Mouse (Mus musculus) midbrain, embryonic 10.5 days (tissue): Measurements from ENCODE around the gene 1700001J03Rik. TPM values are rescaled to one million over a fixed set of nuclear protein-coding genes. Genes with fewer than 3 reads are reported as not detected.
"Not testable (repeated sequence)": the region's sequence is repeated elsewhere in the genome, so short reads cannot be mapped to it uniquely, and the experiment has no call there.

ENCODE experiments used
- DNase-seq: peaks from one replicate; pipeline ENCODE4 v3.0.0-alpha.2; 2017; ENCODE audit warnings: low spot score
- H3K27ac ChIP-seq: fragments of 300-500 bp; sonication (generic); replicated peaks from 2 replicates; pipeline ENCODE4 v1.5.1; 2016; ENCODE audit warnings: mild to moderate bottlenecking
- H3K27me3 ChIP-seq: fragments of 300-500 bp; sonication (generic); 2 replicates; pipeline ENCODE4 v1.6.1; 2016; ENCODE audit warnings: low read depth, mild to moderate bottlenecking; ENCODE audit not compliant: poor library complexity, severe bottlenecking
- H3K36me3 ChIP-seq: fragments of 300-500 bp; sonication (generic); 2 replicates; pipeline ENCODE4 v1.6.1; 2016; ENCODE audit warnings: mild to moderate bottlenecking, moderate library complexity
- H3K4me1 ChIP-seq: fragments of 300-500 bp; sonication (generic); 2 replicates; pipeline ENCODE4 v1.6.1; 2016
- H3K4me3 ChIP-seq: fragments of 300-500 bp; sonication (generic); 2 replicates; pipeline ENCODE4 v1.5.1; 2016; ENCODE audit warnings: mild to moderate bottlenecking, moderate library complexity
- H3K9me3 ChIP-seq: fragments of 300-500 bp; sonication (generic); replicated peaks from 2 replicates; pipeline ENCODE4 v1.6.1; 2016; ENCODE audit warnings: mild to moderate bottlenecking
- WGBS: fragments of 180-500 bp; shearing (Covaris S2); methylation state at CpG from one replicate; pipeline ENCODE4 v1.1.7; 2016; 5-methylcytosine and 5-hydroxymethylcytosine counted together
- polyA plus RNA-seq: library from polyadenylated mRNA; unstranded; fragments of >200 nt; fragmentation: Nextera tagmentation; extraction: Ambion mirVana; gene quantifications from 2 replicates; pipeline ENCODE4 v1.2.1, GENCODE M21; 2016

1700001J03Rik gene
- polyA plus RNA-seq, result 0.34 TPM in 1 of 2 replicates, not detected in the other

DNA sequence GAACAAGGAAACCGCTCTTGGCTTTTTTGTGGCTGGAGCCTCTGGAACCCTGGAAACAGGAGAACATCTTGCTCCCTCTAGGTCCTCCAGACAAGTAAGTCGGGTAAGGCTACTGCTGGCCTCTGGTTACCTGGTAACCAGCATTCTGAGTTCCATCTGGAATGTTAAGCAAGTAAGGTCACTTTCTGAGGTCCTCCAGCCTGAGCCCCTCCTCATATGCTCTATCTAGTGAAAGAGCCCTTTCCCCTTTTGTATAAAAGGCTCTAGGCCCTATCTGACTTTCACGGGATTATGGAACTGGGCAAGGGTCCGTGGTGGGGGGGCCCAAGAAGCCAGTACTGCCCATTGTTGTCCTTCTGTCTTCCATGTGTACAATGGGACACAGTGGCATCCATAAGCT lies at the start of gene 1700001J03Rik:
TSS of gene 1700001J03Rik (minus strand) at position 101 of the 400 bp plus-strand sequence.
- peaks cover 30% of the 10 kb centered on the region for H3K9me3 ChIP-seq
- not testable (repeated sequence) for H3K36me3 ChIP-seq, H3K4me3 ChIP-seq, DNase-seq, H3K27ac ChIP-seq, H3K27me3 ChIP-seq, H3K4me1 ChIP-seq
- WGBS, result 81% methylated on average over 4 of the region's 4 CpGs

DNA sequence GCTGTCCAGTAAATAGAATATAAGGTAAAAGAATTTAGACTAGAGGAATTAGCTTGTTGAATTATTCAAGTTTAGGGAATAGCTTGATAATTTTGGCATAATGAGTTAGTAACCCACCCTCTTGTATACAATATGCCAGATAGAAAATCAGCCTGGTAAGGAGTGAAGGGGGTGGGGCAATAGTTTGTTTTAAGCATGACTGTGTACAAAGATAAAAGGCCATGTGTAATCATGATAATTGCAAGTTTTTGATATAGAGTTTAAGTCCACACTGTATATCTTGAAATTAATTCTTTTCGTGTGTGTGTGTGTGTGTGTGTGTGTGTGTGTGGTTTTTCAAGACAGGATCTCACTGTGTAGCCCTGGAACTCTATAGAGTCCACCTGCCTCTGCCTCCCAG lies 49.2 kb upstream of the 1700001J03Rik start:
- Histone ChIP-seq H3K4me3 (no peak overlapping the region), H3K36me3 (peaks cover 21% of the 10 kb centered on the region), H3K27me3 (no peaks in the 10 kb centered on the region), H3K9me3 (no peaks in the 10 kb centered on the region), H3K4me1 (peaks cover 23% of the 10 kb centered on the region), H3K27ac (no peak overlapping the region)
- no peak for DNase-seq
- WGBS, result 87% methylated on average over 1 of the region's 1 CpGs

DNA sequence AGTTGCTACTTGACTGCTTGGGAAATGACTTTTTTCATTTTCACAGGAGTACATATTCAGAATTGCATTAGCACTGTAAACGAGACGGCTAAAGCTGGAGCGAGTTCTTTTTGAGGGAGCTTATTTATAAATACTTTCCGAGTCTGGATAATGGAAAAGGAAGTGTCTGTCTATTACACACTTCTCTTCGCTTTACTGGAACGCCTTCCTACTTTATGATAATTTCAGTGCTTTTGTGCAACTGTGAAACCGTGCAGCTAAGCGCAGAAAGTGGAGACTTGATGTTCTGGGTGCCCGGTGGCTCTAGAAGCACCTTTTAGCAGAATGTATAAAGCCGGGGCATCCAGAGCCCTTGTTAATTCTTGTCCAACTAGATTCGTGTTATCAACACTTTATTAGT lies 47.7 kb upstream of the 1700001J03Rik start:
- peaks cover 23% of the 10 kb centered on the region for H3K4me1 ChIP-seq
- H3K4me3 ChIP-seq, result peak overlapping the region; percentile 87
- no peak overlapping the region for H3K27ac ChIP-seq
- H3K9me3 ChIP-seq, result no peaks in the 10 kb centered on the region
- no peak for DNase-seq
- no peaks in the 10 kb centered on the region for H3K27me3 ChIP-seq
- WGBS, result 86% methylated on average over 11 of the region's 11 CpGs
- peaks cover 12% of the 10 kb centered on the region for H3K36me3 ChIP-seq

DNA sequence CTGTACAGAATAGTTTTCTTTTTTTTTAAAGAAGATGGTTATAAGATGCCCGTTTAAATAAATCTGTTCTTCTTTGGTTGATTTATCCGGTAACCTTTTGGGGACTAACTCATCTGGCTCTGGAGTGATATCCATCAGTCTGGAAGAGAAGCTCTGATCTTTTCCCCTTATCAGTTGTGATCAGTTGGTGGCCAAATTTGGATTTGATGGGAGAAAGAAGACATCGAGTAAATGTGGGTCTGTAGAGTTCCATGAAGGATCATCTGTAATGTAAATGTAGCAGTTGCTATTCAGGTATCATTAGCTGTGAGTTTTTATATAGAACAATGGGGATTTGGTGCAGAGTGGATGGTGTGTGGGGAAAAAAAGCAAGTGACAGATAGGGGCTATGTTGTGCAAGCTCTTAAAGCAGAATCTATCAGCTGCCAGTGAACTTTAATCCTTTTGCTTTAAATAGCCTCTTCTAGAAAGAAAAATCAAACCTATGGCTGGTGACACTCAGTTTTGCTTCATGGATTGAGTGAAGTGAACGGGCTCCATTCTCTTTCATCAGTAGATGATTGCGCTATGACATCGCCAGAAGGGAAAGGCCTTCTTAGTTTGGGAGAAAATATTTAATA lies 47.1 kb upstream of the 1700001J03Rik start:
- peaks cover 23% of the 10 kb centered on the region for H3K4me1 ChIP-seq
- no peak for DNase-seq
- peak overlapping the region; percentile 97 for H3K27ac ChIP-seq
- H3K4me3 ChIP-seq, result peak overlapping the region; percentile 87
- H3K9me3 ChIP-seq, result no peaks in the 10 kb centered on the region
- peaks cover 8% of the 10 kb centered on the region for H3K36me3 ChIP-seq
- WGBS, result 45% methylated on average over 6 of the region's 6 CpGs
- no peaks in the 10 kb centered on the region for H3K27me3 ChIP-seq

DNA sequence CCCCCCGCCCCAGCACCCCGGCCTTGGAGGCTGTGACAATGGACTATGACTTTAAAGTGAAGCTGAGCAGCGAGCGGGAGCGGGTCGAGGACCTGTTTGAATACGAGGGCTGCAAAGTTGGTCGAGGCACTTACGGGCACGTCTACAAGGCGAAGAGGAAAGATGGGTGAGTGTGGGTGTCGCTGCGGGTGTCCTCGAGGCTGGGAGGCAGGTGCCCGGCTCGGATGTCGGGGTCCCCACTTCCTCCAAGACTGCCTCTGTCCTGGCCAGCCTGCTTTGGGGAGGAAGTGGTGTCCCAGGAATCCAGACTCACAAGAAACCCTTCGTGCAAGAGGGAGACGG lies 46.5 kb upstream of the 1700001J03Rik start:
- WGBS, result 0% methylated on average over 19 of the region's 19 CpGs
- peaks cover 23% of the 10 kb centered on the region for H3K4me1 ChIP-seq
- H3K27me3 ChIP-seq, result no peaks in the 10 kb centered on the region
- H3K9me3 ChIP-seq, result no peaks in the 10 kb centered on the region
- H3K36me3 ChIP-seq, result 0 out of 2 replicates have a peak, but pooled peaks cover 5% of the 10 kb centered on the region
- H3K27ac ChIP-seq, result peak overlapping the region; percentile 97
- peak overlapping the region; percentile 87 for H3K4me3 ChIP-seq
- peak; percentile 55 for DNase-seq

DNA sequence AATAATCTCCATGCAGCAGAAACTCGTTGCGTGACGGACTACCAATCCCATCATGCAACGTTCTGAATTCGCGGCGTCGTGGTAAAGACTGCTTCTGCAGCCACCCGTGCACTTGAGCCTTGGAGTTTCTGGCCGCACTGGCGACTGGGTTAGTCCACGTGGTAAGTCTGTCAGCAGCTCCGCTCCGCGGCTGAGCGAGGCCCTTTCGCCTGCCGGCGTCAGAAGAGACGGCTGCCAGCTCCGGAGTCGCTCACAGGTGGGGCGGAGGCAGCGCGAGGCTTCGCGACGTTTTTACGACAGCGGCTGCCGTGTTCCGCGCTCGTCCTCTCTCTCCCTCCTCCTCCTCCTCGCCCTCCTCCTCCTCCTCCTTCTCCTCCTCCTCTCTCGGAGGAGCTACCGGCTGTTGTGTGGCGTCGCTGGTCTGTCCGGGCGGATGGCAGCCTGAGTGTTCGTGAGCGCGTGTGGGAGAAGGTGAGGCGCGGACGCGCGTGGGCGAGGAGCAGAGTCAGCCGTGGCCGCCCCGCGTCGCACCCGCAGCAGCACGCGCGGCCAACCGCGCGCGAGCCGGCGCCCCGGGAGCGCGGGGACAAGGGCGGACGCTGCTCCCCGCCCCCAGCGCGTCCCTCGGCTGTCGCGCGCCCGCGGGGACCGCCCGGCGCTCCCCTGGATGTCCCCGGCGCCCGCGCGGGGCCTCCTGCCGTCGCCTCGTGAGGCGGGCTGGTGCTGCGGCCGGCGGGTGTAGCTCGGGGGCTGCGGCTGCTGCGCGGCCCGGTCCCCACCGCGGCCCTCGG lies 46.0 kb upstream of the 1700001J03Rik start, which contains the start of gene Cdk8:
TSS of gene Cdk8 (plus strand) at position 367 of the 791 bp plus-strand sequence.
- H3K4me1 ChIP-seq, result peaks cover 23% of the 10 kb centered on the region

DNA sequence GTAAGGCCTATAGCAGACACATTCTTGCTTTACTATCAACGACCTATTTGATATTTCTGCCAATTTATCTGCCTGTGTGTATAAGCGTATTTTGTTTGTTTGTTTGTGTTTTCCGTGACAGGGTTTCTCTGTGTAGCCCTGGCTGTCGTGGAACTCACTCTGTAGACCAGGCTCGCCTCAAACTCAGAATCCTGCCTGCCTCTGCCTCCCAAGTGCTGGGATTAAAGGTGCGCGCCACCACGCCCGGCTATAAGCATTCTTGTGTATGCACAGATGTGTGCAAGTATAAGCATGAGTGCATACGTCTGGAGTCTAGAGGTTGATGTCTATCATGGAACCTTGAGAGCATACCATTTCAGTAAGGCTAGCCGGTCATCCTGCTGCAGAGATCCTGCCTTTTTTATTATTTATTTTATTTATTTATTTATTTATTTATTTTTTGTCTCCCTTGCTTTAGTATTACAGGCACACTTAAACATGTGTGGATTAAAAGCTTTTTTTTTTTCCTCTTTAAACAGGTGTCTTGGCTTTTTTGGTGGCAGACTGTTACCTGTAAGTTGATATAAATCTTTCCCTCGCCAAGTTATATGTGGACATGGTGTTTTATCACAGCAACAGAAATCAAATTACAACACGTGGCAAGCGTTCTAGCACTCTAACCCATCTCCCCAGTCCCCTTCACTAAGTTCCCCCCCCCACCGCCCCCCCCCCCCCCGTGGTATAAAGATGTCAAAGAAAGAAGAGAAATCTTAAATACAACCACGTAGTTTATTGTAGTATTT lies 45.0 kb upstream of the 1700001J03Rik start:
- Histone ChIP-seq H3K9me3 (no peaks in the 10 kb centered on the region), H3K27ac (peak overlapping the region; percentile 97), H3K27me3 (no peaks in the 10 kb centered on the region), H3K4me3 (peak overlapping the region; percentile 87), H3K4me1 (peaks cover 23% of the 10 kb centered on the region), H3K36me3 (no peaks in the 10 kb centered on the region)
- WGBS, result 60% methylated on average over 17 of the region's 17 CpGs
- no peak for DNase-seq

More for the DNA sequence above, 46.0 kb upstream of the 1700001J03Rik start, which contains the start of gene Cdk8:
- Histone ChIP-seq H3K27ac (peak within 1 kb of the TSS; percentile 97), H3K4me3 (peak within 1 kb of the TSS; percentile 87), H3K36me3 (0 out of 2 replicates have a peak, but pooled peaks cover 5% of the 10 kb centered on the region), H3K27me3 (no peaks in the 10 kb centered on the region), H3K9me3 (no peaks in the 10 kb centered on the region)
- under 1% methylated on average over 88 of the region's 102 CpGs for WGBS
- DNase-seq, result peak; percentile 96

DNA sequence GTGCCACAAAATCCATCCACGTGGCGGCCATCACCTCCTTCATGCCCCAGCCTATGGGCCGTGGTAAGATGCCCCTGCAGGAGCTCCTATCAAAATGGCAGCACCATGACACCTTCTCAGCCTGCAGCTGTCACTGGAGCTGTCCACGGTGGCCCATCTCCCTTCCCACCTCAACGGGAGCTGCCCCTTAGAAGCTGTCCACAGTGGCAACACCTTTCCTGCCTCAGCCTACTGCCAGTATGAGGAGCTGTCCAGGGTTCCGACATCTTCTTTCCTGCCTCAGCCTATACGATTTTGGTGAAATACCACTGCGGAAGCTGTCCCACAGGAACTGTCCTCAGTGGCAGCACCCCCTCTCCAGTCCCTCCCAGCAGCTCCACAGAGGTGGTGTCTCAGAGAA lies 42.4 kb upstream of the 1700001J03Rik start:
- 86% methylated on average over 8 of the region's 8 CpGs for WGBS
- DNase-seq, result no peak
- no peaks in the 10 kb centered on the region for H3K9me3 ChIP-seq

DNA sequence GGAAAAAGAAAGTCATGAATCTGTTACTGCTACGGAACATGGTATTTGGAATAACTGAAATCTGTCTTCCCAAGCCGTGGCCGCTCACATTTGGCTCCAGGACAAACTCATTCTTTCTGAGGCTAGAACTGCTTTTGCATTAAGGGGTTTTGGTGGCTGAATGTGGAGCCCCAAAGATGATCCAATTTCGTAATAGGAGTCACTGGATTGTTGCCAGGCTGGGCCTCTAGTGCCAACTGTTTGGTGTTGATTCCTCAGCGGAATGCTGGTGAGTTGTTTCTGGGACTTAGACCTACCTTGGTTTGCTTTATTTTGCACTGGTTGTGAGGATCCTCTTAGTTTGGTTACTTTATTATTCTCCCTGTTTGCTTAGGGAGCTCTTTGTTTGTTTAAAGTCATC lies 38.7 kb upstream of the 1700001J03Rik start:
- Histone ChIP-seq H3K4me1 (peaks cover 22% of the 10 kb centered on the region), H3K27me3 (no peaks in the 10 kb centered on the region), H3K9me3 (no peaks in the 10 kb centered on the region), H3K36me3 (peaks cover 10% of the 10 kb centered on the region), H3K4me3 (no peak overlapping the region), H3K27ac (no peak overlapping the region)
- WGBS, result 89% methylated on average over 5 of the region's 5 CpGs
- no peak for DNase-seq

More for the DNA sequence above, 42.4 kb upstream of the 1700001J03Rik start:
- Histone ChIP-seq H3K4me1 (peaks cover 8% of the 10 kb centered on the region), H3K36me3 (no peaks in the 10 kb centered on the region), H3K27me3 (no peaks in the 10 kb centered on the region), H3K4me3 (no peak overlapping the region), H3K27ac (no peak overlapping the region)

DNA sequence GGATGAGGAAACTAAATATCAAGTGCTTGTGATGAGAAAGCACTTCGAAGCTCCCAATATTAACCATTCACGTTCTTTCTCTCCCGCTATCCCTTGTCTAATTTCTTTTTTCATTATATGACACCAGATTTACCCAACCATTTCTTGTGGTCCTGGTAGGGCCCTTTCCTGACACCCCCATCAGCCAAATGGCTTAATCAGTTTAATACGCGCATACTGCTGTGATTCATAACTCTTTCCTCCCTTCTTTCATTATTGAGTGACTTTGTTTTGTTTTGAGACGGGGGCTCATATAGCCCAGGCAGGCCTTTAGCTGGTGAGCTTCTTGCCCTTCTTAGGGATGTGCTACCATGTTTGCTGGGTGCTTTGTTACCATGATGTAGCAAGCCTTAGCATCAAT lies 36.6 kb upstream of the 1700001J03Rik start:
- H3K9me3 ChIP-seq, result no peaks in the 10 kb centered on the region
- H3K36me3 ChIP-seq, result peaks cover 30% of the 10 kb centered on the region
- H3K27me3 ChIP-seq, result no peaks in the 10 kb centered on the region
- H3K27ac ChIP-seq, result peak overlapping the region; percentile 98
- no peak for DNase-seq
- H3K4me1 ChIP-seq, result peaks cover 22% of the 10 kb centered on the region
- H3K4me3 ChIP-seq, result peak overlapping the region; percentile 74
- 38% methylated on average over 6 of the region's 6 CpGs for WGBS

DNA sequence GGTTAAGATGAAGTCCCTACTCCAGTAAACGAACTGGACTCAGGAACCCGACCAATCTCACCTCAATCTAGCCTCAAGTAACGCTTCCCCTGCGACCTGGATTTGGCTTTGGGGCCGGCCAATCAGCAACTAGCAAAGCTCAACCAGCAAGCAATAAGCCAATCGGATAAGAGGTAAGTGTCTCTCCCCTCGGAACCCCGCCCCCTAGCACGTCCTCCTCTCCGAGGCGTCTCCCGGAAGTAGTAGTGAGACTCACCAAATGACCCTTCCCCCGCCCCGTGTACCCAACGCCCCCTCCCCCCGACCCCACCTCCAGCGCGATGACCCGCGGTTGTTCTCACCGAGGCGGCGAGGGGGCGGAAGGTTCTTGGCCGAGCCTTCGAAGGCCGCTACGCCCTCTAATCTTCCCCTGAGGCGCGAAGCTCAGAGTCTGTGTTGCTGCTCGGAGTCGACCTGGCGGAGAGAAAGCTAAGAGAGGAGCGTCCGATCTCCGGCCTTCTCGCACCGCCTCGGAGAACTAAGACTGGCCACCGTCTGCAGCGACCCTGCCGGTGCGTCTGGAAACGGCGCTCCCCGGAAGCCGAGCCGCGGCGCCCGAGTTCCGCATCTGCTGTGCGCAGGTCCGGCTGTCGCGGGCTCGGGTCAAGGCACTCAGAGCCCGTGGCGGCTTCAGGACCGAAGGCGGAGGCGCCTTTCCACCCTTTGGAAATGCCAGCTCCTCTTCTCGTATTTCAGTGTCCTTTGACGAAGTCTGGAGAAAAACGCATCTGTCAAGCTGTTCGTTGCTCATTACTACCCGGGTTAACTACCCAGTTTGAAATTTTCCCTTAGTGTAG lies 36.0 kb upstream of the 1700001J03Rik start, which contains the start of gene Rnf6:
TSS of gene Rnf6 (minus strand) at position 677 of the 836 bp plus-strand sequence.
- peak; percentile 95 for DNase-seq
- no peaks in the 10 kb centered on the region for H3K9me3 ChIP-seq
- under 1% methylated on average over 67 of the region's 67 CpGs for WGBS

DNA sequence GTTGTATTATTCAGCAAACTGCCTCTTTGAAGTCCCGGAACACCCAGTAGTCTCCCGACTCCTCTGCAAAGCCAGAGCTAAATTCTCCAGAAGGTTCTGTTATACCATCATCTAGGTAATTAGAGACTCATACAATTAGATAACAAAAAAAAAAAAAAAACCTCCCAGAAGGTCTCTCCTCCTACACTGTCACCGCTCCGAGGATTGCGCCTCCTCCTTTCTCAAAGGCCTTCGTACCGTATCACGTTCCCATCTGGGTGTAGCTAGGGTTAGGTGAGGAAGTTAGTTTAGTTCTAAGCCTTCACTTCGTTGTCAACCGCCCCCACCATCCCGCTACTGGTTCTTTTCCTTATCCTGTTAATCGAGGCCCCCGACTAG lies 35.4 kb upstream of the 1700001J03Rik start:
- 11% methylated on average over 13 of the region's 13 CpGs for WGBS
- Histone ChIP-seq H3K4me1 (peaks cover 22% of the 10 kb centered on the region), H3K9me3 (no peaks in the 10 kb centered on the region), H3K4me3 (peak overlapping the region; percentile 74), H3K27ac (peak overlapping the region; percentile 98), H3K36me3 (peaks cover 41% of the 10 kb centered on the region), H3K27me3 (no peaks in the 10 kb centered on the region)
- DNase-seq, result no peak

More for the DNA sequence above, 36.0 kb upstream of the 1700001J03Rik start, which contains the start of gene Rnf6:
- H3K27ac ChIP-seq, result peak within 1 kb of the TSS; percentile 98
- peaks cover 35% of the 10 kb centered on the region for H3K36me3 ChIP-seq
- no peaks in the 10 kb centered on the region for H3K27me3 ChIP-seq
- H3K4me3 ChIP-seq, result peak within 1 kb of the TSS; percentile 74
- H3K4me1 ChIP-seq, result peaks cover 22% of the 10 kb centered on the region
